Mouse (Mus musculus) lung, adult 18-20 months (tissue): ENCODE measurements around the gene Arhgap25.
"Not testable (repeated sequence)": the region's sequence is repeated elsewhere in the genome, so short reads cannot be mapped to it uniquely, and the experiment has no call there.

Experiments used
- DNase-seq, 2 experiments: peaks; one replicate each; pipeline ENCODE4 v3.0.0; 2022; ENCODE audit warnings: mixed read lengths in 2 of 2

Gene Arhgap25

GRCm38 (mm10) chr6:87502831-87503286 is 30.2 kb downstream of the Arhgap25 start:
- DNase-seq, result peak; percentile 52 to 65

DNA sequence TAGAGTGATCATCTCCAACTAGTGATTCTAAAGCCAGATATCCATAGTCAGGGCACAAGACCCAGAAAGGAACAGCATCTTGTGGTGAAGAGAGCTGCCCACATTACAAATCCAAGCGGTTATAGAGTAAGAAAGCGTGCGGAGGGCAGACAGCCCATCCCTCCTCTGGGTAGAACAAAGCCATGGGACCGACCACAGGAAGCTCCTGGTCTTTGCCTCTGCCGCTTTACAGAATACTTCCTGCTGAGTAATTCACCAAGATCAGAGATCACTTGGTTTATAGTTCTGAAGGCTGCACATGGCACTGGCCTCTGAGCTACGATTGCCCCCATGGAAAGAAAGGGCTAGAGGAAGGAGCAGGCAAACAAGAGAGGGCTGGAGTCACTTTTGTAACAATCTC is 30.6 kb downstream of the Arhgap25 start:
- DNase-seq, result peak in 1 of 2 experiments; percentile 14

- no peak for DNase-seq
Observed at GRCm38 (mm10) chr6:87500696-87501095, 32.4 kb downstream of the Arhgap25 start.

- peak in 1 of 2 experiments; percentile 30 for DNase-seq
Observed at GRCm38 (mm10) chr6:87499791-87500190, 33.3 kb downstream of the Arhgap25 start.

- peak; percentile 59 for DNase-seq
Observed at GRCm38 (mm10) chr6:87496143-87496542, 36.9 kb downstream of the Arhgap25 start.

DNA sequence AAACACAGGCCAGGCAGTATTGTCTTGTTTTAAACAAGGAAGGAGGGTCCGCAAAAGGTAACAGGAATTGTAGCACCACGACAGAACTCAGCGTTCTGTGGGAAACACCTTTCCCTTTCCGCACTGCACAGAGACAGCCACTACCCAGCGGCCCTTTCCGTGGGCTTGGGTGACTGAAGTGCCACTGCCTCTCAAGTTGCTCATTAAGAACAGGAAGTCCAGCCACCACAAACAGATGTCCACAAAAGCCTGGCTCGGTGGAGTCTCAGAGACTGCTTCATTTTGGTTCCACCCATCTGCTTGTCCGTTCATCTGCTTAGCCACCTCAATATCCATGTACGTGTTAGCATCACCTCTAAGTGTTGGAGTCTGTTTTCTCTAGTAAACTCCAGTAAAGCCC is 38.7 kb downstream of the Arhgap25 start:
- DNase-seq, result peak in 1 of 2 experiments; percentile 48

DNA sequence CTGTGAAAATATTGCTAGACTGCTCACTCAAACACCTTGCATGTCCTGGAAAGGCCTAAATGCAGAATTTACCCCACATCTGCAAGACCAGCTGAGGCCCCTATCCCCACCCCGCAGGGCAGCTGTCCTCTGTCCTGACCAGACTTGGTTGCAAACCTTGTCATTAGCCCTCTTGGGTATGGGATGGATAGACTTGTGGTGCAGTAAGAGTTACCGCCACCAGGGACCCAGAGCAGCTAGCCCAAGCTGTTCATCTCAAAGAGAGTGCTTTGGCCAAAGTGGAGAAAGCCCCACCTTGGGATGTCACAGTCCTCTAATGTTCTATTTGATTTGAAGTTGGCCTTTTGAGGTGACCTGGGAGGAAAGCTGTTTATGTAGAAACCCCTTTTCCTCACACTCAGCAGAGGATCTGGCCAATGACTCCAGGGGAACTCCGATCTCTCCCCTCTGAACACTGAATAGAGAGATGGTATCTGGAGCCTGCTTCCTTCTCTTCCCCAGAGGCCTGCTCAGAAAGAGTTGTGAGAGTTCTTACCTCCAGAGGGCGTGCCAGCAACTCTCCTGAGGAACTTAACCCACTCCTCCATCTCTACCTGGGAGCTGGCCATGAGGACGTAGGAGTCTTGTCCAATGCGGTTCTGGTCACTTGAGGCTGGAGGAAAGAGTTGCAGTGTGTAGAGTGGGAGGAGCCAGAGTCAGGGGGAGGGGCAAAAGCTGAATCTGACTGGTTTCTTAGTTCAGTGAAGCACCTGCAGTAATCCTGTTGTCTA is 45.2 kb downstream of the Arhgap25 start:
- DNase-seq, result peak; percentile 45 to 50

- peak in 1 of 2 experiments; percentile 45 for DNase-seq
Observed at GRCm38 (mm10) chr6:87484806-87485205, 48.3 kb downstream of the Arhgap25 start.

GRCm38 (mm10) chr6:87483900-87484289 is 49.2 kb downstream of the Arhgap25 start:
- no peak for DNase-seq

GRCm38 (mm10) chr6:87483224-87483899 is 49.7 kb downstream of the Arhgap25 start:
- no peak for DNase-seq

GRCm38 (mm10) chr6:87479291-87479999 is 53.6 kb downstream of the Arhgap25 start:
- DNase-seq, result no peak

DNA sequence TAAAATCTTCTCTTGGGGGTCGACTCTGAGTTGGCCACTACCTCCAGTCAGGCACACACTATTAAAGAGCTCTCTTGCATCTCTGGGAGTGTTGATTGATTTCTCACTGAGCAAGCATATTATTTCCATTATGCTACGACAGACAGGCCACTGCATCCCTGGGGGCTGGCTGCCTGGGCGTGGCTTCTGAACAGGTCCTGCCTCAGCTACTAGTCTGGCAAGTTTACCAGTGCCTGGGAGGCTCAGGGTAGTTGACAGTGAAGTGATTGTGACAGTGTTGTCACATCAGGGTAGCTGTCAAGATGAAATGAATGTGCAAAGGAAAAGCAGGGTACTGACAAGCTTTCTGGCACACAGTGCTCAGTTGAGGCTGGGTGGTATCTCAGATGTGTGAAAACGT is 54.2 kb downstream of the Arhgap25 start:
- no peak for DNase-seq

DNA sequence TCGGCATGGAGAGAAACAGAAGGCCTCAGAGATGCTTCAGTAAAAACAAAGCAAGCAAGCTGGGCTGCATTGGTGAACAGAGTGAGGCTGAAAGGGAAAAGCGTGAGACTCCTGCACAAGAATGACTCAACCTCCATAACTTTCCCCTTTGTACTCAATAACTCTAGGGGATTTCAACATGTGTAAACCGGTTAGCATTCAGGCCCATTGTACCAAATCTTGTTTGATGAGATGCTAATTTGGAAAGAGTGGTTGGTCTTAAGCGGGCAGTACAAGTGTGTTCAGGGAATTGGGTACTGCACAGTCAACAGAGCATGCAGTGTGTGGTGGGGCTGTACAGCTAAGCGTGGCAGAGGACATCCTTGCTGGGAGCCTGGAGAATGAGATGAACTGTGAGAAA is 57.8 kb downstream of the Arhgap25 start:
- DNase-seq, result no peak

DNA sequence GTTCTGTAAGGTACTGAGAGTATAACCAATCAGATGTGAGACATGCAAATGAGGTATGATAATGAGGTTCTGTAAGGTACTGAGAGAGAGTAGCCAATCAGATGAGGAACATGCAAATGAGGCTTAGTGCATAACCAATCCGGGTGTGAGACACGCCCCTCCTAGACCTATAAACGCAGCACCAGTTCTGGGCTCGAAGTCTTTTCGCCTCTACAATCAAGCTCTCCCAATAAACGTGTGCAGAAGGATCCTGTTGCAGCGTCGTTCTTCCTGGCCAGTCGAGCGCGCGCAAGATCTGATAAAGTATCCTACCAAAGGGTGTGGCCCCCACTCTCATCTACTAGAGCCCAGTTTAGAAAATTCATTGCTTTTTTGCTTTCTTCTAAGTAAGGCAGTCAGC is 63.0 kb downstream of the Arhgap25 start:
- DNase-seq, result not testable (repeated sequence)

DNA sequence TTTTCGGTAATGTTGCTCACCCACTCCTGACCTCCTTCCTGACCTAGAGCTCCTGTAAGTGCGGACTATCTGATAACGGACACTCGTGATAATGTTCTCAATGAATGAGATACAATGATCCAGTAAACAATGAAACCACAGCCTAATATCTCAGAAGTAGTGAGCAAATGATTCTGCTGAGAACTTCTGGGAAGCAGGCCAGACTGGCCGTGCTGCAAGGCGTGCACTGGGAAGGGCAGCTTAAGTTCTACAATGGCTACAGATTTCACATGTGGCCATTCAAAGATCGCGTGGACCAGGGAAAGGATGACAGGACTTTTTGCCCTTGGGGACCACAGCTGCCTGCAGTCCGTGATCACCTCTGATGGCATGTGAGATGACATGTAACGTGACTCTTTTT is 64.7 kb downstream of the Arhgap25 start:
- DNase-seq, result peak; percentile 21 to 57

DNA sequence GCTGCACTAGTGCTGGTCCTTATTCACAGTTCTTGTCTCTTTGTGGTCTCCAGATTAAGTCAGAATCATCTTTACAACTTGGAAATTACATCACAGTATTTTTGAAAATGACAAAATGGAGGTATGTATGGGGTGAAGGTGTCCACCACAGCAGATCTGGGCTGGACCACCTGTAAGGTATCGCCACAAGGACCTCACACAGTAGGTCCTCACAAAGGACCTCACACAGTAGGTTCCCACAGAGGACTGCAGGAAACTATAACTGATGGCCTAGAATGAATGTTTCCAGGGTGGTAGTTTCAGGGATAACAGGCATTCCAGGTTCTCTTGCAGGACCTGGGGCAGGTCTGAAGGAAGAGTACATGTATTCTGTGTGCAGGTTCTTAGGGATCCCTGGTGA is 65.7 kb downstream of the Arhgap25 start:
- DNase-seq, result no peak

DNA sequence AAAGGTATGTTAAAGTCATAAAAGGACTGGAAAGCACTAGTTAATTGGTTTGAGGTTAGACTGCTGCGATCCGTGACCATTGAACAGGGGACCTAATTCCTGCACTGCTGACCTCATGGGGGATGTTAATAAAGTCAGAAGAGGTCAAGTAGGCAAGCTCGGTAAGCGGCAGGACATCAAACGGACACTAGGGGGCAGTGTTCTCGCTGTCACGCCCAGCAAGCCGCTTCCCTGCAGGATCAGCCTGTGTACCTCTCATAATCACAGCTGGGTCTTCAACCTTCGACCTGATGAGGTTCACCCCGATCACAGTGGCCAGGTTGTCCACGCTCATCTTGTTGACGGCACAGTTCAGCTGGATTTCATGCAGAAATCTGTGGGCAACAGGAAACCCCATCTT is 66.8 kb downstream of the Arhgap25 start:
- DNase-seq, result peak; percentile 52 to 66

GRCm38 (mm10) chr6:87455507-87455906 is 77.6 kb downstream of the Arhgap25 start:
- peak; percentile 28 to 35 for DNase-seq

DNA sequence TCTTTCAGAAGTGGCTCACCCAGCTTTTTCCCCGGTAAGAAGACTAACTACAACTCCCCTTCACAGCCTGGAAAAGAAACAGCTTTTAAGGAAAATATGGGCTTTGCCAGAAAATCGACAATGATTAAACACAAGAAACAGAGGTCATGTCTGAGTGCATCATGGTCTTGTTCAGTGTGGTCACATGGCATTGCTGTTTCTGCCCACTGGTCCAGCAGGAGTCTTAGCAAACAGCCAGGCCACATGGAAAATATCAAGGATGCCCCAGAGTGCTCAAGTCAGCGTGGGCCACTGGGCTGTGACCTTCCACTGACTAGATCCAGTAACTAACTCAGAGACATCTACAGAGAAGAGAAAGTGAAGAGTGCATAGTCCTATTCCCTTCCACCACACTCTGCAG is 81.3 kb downstream of the Arhgap25 start:
- no peak for DNase-seq

GRCm38 (mm10) chr6:87451016-87451415 is 82.0 kb downstream of the Arhgap25 start:
- peak; percentile 48 to 64 for DNase-seq

- DNase-seq, result no peak
Observed at GRCm38 (mm10) chr6:87449534-87449933, 83.5 kb downstream of the Arhgap25 start.

- DNase-seq, result no peak
Observed at GRCm38 (mm10) chr6:87447217-87447616, 85.8 kb downstream of the Arhgap25 start.

GRCm38 (mm10) chr6:87445222-87445621 is 87.8 kb downstream of the Arhgap25 start:
- DNase-seq, result no peak
